Mouse (Mus musculus): ENCODE results near the gene Chrm1. TPM values are rescaled to one million over a fixed set of nuclear protein-coding genes. Genes with fewer than 3 reads are reported as not detected.

Chrm1 gene
- total RNA-seq (2023), result not detected

DNA sequence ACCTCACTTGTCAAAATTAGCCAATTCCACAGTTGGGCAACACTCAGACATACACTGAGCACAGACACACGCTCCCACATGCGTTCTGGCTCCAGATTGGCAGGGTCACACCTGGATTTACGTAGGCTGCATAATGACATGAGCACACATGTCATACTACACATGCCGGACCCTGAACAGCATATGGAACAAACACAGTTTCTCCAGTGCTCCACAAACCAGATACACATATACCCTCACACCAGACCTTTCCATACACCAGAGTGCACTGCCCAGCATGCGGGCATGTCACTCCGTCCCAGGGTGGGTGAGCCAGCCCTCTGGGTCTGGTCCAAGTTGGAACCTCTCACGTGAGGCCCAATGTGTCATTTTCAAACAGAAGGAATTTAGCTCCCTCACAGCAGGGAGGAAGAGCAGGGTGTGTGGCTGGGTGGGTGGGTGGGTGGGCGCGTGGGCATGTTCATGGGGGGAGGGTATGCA is at the start of gene Chrm1:
Gene Chrm1, plus strand, starts transcription at position 430 of the 480 bp plus-strand sequence.

DNA sequence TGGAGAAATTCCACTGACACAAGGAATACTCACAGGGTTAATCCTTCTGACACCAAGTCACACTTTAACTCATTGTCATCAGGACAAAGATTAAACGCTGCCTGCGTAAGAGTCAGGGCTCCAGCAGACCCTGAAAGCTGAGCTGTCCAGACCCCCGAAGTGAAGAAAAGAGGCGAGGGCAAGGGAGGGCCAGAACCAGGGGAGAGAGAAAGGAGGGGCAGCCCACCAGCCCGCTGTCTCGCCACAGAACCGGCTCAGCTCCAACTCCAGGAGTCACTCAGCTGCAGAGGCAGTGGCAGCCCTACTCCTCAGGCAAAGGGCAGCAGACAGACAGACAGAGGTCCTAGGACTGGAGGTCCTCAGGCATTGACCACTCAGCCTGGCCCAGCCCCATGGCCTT is 45.7 kb upstream of the Chrm1 start, which contains the start of gene Slc22a6:
Gene Slc22a6, plus strand, starts transcription at position 136 of the 400 bp plus-strand sequence.

DNA sequence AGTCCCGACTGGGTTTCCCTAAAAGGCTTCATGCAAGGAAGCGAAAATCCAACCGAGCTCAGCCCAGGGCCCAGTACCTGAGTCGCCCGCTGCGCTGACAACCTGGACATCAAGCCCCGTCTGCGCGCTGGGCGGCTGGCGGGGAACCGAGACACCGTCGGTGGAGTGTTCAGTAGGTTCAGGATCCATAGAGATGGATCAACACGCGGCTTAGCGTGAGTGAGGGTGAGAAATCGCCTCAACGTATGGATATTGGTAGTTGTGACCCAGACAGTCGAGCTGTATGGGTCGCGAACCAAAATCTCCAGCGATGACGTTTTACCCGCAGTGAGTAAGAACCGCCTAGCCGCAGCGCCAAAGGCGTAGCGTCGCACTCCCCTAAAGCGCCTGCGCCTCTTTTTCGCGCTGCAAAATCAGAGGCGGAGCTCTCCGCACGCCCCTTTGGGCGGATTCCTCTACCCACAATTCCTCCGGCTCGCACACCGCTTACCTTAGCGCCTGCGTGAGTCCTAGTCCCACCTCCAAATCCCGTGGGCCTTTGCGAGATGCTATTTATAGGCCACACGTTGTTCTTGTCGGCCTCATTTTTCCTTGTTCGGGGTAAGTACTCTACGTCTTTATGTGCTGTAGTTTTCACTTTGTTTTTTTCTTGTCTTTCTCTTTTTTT is 59.5 kb downstream of the Chrm1 start, which contains the start of gene Slc3a2:
Gene Slc3a2, minus strand, starts transcription at position 463 of the 667 bp plus-strand sequence.

Other genes starting within 250 kb of the Chrm1 start
- not detected for gene Slc22a8, start 72.5 kb upstream of the Chrm1 start, total RNA-seq (2023)
- gene Slc22a6, start 45.8 kb upstream of the Chrm1 start, total RNA-seq (2023), result not detected
- gene Slc3a2, start 59.6 kb downstream of the Chrm1 start, total RNA-seq (2023), result 174 TPM
- 92.0 TPM for gene Wdr74, start 72.0 kb downstream of the Chrm1 start, total RNA-seq (2023)
- gene 1700092M07Rik, start 76.9 kb downstream of the Chrm1 start, total RNA-seq (2023), result 7.7 TPM
- 251 TPM for gene Stx5a, start 77.6 kb downstream of the Chrm1 start, total RNA-seq (2023)
- 533 TPM for gene Nxf1, start 93.3 kb downstream of the Chrm1 start, total RNA-seq (2023)
- 39.0 TPM for gene Tmem223, start 107.2 kb downstream of the Chrm1 start, total RNA-seq (2023)
- 68.8 TPM for gene Tmem179b, start 110.7 kb downstream of the Chrm1 start, total RNA-seq (2023)
- gene Taf6l, start 122.6 kb downstream of the Chrm1 start, total RNA-seq (2023), result 10.7 TPM
- 62.8 TPM for gene Polr2g, start 134.8 kb downstream of the Chrm1 start, total RNA-seq (2023)
- 0.77 TPM for gene Zbtb3, start 138.8 kb downstream of the Chrm1 start, total RNA-seq (2023)
- gene Ttc9c, start 155.5 kb downstream of the Chrm1 start, total RNA-seq (2023), result 25.7 TPM
- gene Hnrnpul2, start 156.2 kb downstream of the Chrm1 start, total RNA-seq (2023), result 104 TPM
- 8.5 TPM for gene AC129217.1, start 166.0 kb downstream of the Chrm1 start, total RNA-seq (2023)
- 39.8 TPM for gene Bscl2, start 173.7 kb downstream of the Chrm1 start, total RNA-seq (2023)
- gene Gng3, start 175.4 kb downstream of the Chrm1 start, total RNA-seq (2023), result not detected
- 1.0 TPM for gene Lrrn4cl, start 187.0 kb downstream of the Chrm1 start, total RNA-seq (2023)
- 118 TPM for gene Ubxn1, start 207.7 kb downstream of the Chrm1 start, total RNA-seq (2023)
- 36.8 TPM for gene Uqcc3, start 217.1 kb downstream of the Chrm1 start, total RNA-seq (2023)
- 15.5 TPM for gene Lbhd1, start 219.9 kb downstream of the Chrm1 start, total RNA-seq (2023)
- gene Gm49403, start 220.1 kb downstream of the Chrm1 start, total RNA-seq (2023), result not detected
- gene 1810009A15Rik, start 225.1 kb downstream of the Chrm1 start, total RNA-seq (2023), result 28.3 TPM
- not detected for gene Gm49416, start 225.1 kb downstream of the Chrm1 start, total RNA-seq (2023)
- gene Ints5, start 229.2 kb downstream of the Chrm1 start, total RNA-seq (2023), result 21.0 TPM
- 133 TPM for gene Ganab, start 234.3 kb downstream of the Chrm1 start, total RNA-seq (2023)

All from CD4-positive naive resting alpha-beta T cell, adult 57 days (primary cell).